Mouse (Mus musculus): ENCODE measurements around the gene Ptma. TPM values are rescaled to one million over a fixed set of nuclear protein-coding genes. Genes with fewer than 3 reads are reported as not detected.

The Ptma gene
- polyA plus RNA-seq, 1 experiment from 2014 or later, result 1,392 TPM

GRCm38 (mm10) chr1:86487295-86487907, 39.1 kb upstream of the Ptma start:
- H3K27me3 ChIP-seq, result no peaks in the 10 kb centered on the region
- H3K4me3 ChIP-seq, result peak overlapping the region; percentile 50
- under 1% methylated on average over 73 of the region's 74 CpGs for WGBS
- peak overlapping the region; percentile 98 for H3K27ac ChIP-seq (replicated peaks)
- peak; percentile 97 for ATAC-seq (ENCODE audit: low FRiP score, low read depth)
- H3K9ac ChIP-seq, result peak overlapping the region; percentile 81
- H3K4me2 ChIP-seq, result peak overlapping the region; percentile 60
- peaks cover 23% of the 10 kb centered on the region for H3K4me1 ChIP-seq (replicated peaks)
- no peaks in the 10 kb centered on the region for H3K9me3 ChIP-seq
- no peaks in the 10 kb centered on the region for H3K36me3 ChIP-seq

GRCm38 (mm10) chr1:86487908-86488314, 38.6 kb upstream of the Ptma start:
- ATAC-seq (ENCODE audit: low FRiP score, low read depth), result no peak; the same call in 1 of the 2 replicates

GRCm38 (mm10) chr1:86488326-86488725, 38.2 kb upstream of the Ptma start:
- H3K4me2 ChIP-seq, result peak overlapping the region; percentile 60
- no peaks in the 10 kb centered on the region for H3K36me3 ChIP-seq
- H3K4me1 ChIP-seq (replicated peaks), result peaks cover 24% of the 10 kb centered on the region
- no peaks in the 10 kb centered on the region for H3K27me3 ChIP-seq
- H3K4me3 ChIP-seq, result peak overlapping the region; percentile 50
- H3K27ac ChIP-seq (replicated peaks), result peak overlapping the region; percentile 98
- no peak for ATAC-seq (ENCODE audit: low FRiP score, low read depth)
- 31% methylated on average over 7 of the region's 7 CpGs for WGBS
- H3K9me3 ChIP-seq, result no peaks in the 10 kb centered on the region
- H3K9ac ChIP-seq, result peak overlapping the region; percentile 79

More at GRCm38 (mm10) chr1:86487908-86488314, 38.6 kb upstream of the Ptma start:
- 8% methylated on average over 20 of the region's 20 CpGs for WGBS
- Histone ChIP-seq H3K9me3 (no peaks in the 10 kb centered on the region), H3K4me1 (replicated peaks) (peaks cover 24% of the 10 kb centered on the region), H3K27me3 (no peaks in the 10 kb centered on the region), H3K9ac (peak overlapping the region; percentile 79), H3K36me3 (no peaks in the 10 kb centered on the region), H3K4me2 (peak overlapping the region; percentile 60), H3K4me3 (peak overlapping the region; percentile 50), H3K27ac (replicated peaks) (peak overlapping the region; percentile 98)

- Histone ChIP-seq H3K4me3 (peak overlapping the region; percentile 50), H3K9me3 (no peaks in the 10 kb centered on the region), H3K9ac (no peak overlapping the region), H3K4me1 (replicated peaks) (peaks cover 24% of the 10 kb centered on the region), H3K4me2 (peak overlapping the region; percentile 60), H3K27me3 (no peaks in the 10 kb centered on the region), H3K36me3 (no peaks in the 10 kb centered on the region), H3K27ac (replicated peaks) (peak overlapping the region; percentile 98)
- 92% methylated on average over 4 of the region's 4 CpGs for WGBS
- no peak for ATAC-seq (ENCODE audit: low FRiP score, low read depth)
These were observed 37.8 kb upstream of the Ptma start for GRCm38 (mm10) chr1:86488774-86489173.

- ATAC-seq (ENCODE audit: low FRiP score, low read depth), result no peak
- H3K4me3 ChIP-seq, result no peak overlapping the region
- no peak overlapping the region for H3K27ac ChIP-seq (replicated peaks)
- no peaks in the 10 kb centered on the region for H3K27me3 ChIP-seq
- no peaks in the 10 kb centered on the region for H3K9me3 ChIP-seq
- H3K9ac ChIP-seq, result no peak overlapping the region
- WGBS, result 96% methylated on average over 4 of the region's 4 CpGs
- H3K4me1 ChIP-seq (replicated peaks), result peaks cover 24% of the 10 kb centered on the region
- no peak overlapping the region for H3K4me2 ChIP-seq
- H3K36me3 ChIP-seq, result no peaks in the 10 kb centered on the region
These were observed 36.6 kb upstream of the Ptma start for GRCm38 (mm10) chr1:86489901-86490300.

- Histone ChIP-seq H3K4me2 (no peak overlapping the region), H3K9me3 (no peaks in the 10 kb centered on the region), H3K36me3 (no peaks in the 10 kb centered on the region), H3K27me3 (no peaks in the 10 kb centered on the region), H3K4me1 (replicated peaks) (peaks cover 24% of the 10 kb centered on the region), H3K27ac (replicated peaks) (0 out of 2 replicates have a peak overlapping the region, but pooled peaks have one; percentile 10), H3K9ac (no peak overlapping the region), H3K4me3 (no peak overlapping the region)
- WGBS, result 87% methylated on average over 3 of the region's 3 CpGs
- no peak for ATAC-seq (ENCODE audit: low FRiP score, low read depth)
These were observed 35.8 kb upstream of the Ptma start for GRCm38 (mm10) chr1:86490697-86491096.

- H3K9ac ChIP-seq, result peak overlapping the region; percentile 23
- no peaks in the 10 kb centered on the region for H3K9me3 ChIP-seq
- no peaks in the 10 kb centered on the region for H3K27me3 ChIP-seq
- peaks cover 24% of the 10 kb centered on the region for H3K4me1 ChIP-seq (replicated peaks)
- no peaks in the 10 kb centered on the region for H3K36me3 ChIP-seq
- 31% methylated on average over 7 of the region's 7 CpGs for WGBS
- no peak overlapping the region for H3K4me3 ChIP-seq
- no peak overlapping the region for H3K4me2 ChIP-seq
- ATAC-seq (ENCODE audit: low FRiP score, low read depth), result no peak
- H3K27ac ChIP-seq (replicated peaks), result peak overlapping the region; percentile 73
These were observed 34.9 kb upstream of the Ptma start for GRCm38 (mm10) chr1:86491533-86492094.

GRCm38 (mm10) chr1:86492095-86493070, 34.1 kb upstream of the Ptma start:
- H3K9ac ChIP-seq, result peak overlapping the region; percentile 23
- 73% methylated on average over 9 of the region's 9 CpGs for WGBS
- H3K27me3 ChIP-seq, result no peaks in the 10 kb centered on the region
- no peaks in the 10 kb centered on the region for H3K36me3 ChIP-seq
- H3K4me2 ChIP-seq, result no peak overlapping the region
- peak overlapping the region; percentile 73 for H3K27ac ChIP-seq (replicated peaks)
- H3K4me1 ChIP-seq (replicated peaks), result peaks cover 24% of the 10 kb centered on the region
- no peaks in the 10 kb centered on the region for H3K9me3 ChIP-seq
- H3K4me3 ChIP-seq, result no peak overlapping the region
- no peak for ATAC-seq (ENCODE audit: low FRiP score, low read depth)

GRCm38 (mm10) chr1:86493783-86494182, 32.7 kb upstream of the Ptma start:
- Histone ChIP-seq H3K27ac (replicated peaks) (no peak overlapping the region), H3K4me1 (replicated peaks) (peaks cover 22% of the 10 kb centered on the region), H3K4me3 (no peak overlapping the region), H3K27me3 (no peaks in the 10 kb centered on the region), H3K9me3 (no peaks in the 10 kb centered on the region), H3K36me3 (no peaks in the 10 kb centered on the region), H3K4me2 (no peak overlapping the region), H3K9ac (no peak overlapping the region)
- 90% methylated on average over 3 of the region's 3 CpGs for WGBS
- no peak for ATAC-seq (ENCODE audit: low FRiP score, low read depth)

- Histone ChIP-seq H3K4me1 (replicated peaks) (peaks cover 20% of the 10 kb centered on the region), H3K27ac (replicated peaks) (no peak overlapping the region), H3K27me3 (no peaks in the 10 kb centered on the region), H3K4me2 (no peak overlapping the region), H3K9me3 (no peaks in the 10 kb centered on the region), H3K36me3 (no peaks in the 10 kb centered on the region), H3K9ac (no peak overlapping the region), H3K4me3 (no peak overlapping the region)
- 100% methylated on average over 4 of the region's 4 CpGs for WGBS
- no peak for ATAC-seq (ENCODE audit: low FRiP score, low read depth)
These were observed 30.2 kb upstream of the Ptma start for GRCm38 (mm10) chr1:86496340-86496739.

- Histone ChIP-seq H3K27ac (replicated peaks) (no peak overlapping the region), H3K9me3 (no peaks in the 10 kb centered on the region), H3K4me2 (no peak overlapping the region), H3K27me3 (no peaks in the 10 kb centered on the region), H3K9ac (no peak overlapping the region), H3K36me3 (no peaks in the 10 kb centered on the region), H3K4me3 (no peak overlapping the region), H3K4me1 (replicated peaks) (peaks cover 20% of the 10 kb centered on the region)
- WGBS, result 77% methylated on average over 5 of the region's 5 CpGs
- ATAC-seq (ENCODE audit: low FRiP score, low read depth), result no peak
These were observed 29.2 kb upstream of the Ptma start for GRCm38 (mm10) chr1:86497361-86497760.

- Histone ChIP-seq H3K36me3 (no peaks in the 10 kb centered on the region), H3K9ac (no peak overlapping the region), H3K4me3 (no peak overlapping the region), H3K27me3 (no peaks in the 10 kb centered on the region), H3K27ac (replicated peaks) (no peak overlapping the region), H3K9me3 (no peaks in the 10 kb centered on the region), H3K4me2 (no peak overlapping the region), H3K4me1 (replicated peaks) (peaks cover 24% of the 10 kb centered on the region)
- ATAC-seq (ENCODE audit: low FRiP score, low read depth), result no peak
- 43% methylated on average over 3 of the region's 3 CpGs for WGBS
These were observed 28.5 kb upstream of the Ptma start for GRCm38 (mm10) chr1:86497986-86498385.

Data from hindbrain, embryonic 15.5 days (tissue).